Mouse (Mus musculus) regulatory T cell (primary cell): ENCODE measurements at regions not wholly inside any gene's neighbourhood (a gene's known extent, or its start where the extent isn't known, plus 50 kb on each side); places are given as distances from the start of the nearest gene placed in this dataset.

Experiments used
- in situ Hi-C: fragments of 300-600 bp; cut with MboI, MseI; formaldehyde crosslinking; loops from one replicate; pipeline ENCODE4 v1.15.1; 2025; ENCODE audit warnings: high pct_unique_total_duplicates

DNA sequence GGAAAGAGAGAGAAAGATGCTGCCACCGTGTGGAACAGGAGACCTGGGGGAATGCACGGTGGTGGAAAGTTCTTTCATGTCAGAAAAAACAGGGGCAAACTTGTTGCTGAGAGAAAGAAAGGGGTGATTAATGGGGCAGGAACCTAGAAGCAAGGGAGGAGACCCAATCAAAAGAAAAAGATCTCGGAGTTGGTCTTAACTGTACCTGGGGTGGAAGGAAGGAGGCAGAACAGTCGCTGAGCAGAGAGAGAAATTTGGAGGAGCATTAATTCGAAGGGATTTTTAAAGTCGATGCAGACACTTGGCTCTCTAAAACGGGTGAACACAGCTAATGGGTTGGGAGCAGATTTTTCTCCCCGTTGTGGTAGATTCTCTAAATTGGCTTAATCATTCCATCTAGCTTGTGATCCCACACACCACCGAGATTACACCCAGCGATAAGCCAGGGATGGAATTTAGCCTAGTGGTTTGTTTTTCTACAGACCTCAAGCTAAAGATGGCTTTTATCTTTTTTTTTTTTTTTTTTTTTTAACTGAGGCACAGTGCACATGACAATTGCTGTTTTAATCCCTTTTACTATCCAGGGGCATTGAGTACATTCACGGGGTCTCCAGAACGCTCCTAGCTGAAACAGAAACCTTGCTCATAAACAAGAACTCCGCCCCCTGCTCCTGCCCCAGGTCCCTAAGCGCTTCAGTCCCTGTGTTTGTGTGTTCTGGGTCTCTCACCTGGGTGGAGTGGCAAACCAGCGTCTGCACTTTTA lies 73.1 kb upstream of the Cpm start:
- in situ Hi-C loops, result no loop called here

DNA sequence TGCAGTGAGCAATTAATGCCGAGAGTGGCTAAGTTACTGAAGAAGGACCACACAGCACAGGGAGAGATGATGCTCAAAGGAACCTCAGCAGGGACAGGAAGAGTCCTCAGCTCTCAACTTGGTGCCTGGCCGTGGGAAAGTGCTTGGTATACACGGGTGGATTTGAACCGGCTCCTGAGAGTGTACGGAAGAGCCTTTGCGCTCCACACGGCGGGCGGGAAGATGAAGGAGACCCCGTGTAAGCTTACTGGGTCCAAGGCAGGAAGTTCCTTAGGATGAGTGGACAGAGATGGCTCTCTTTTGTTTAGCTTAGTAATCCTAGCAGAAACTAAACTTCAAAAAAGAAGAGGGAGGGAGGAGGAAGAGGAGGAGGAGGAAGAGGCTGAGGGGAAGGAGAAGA lies 73.8 kb upstream of the Cpm start:
- in situ Hi-C loops, result no loop called here

DNA sequence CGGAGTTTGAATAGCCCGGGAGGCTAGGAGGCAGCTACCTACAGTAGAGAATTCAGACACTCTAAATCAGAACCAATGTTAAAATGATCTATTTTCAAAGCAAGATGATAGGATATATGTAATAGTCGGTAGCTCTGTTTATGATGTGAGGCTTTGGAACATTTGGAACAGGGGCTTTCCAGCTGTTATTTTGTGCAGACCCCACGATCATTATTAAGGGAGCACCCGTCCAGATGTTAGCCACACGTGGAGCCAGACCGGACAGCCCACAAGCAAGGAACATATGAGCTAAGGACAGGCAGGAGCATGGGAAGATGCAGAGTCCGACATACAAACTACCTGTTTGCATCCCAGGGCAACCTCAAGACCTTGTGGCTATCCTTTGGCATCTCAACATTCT lies 74.3 kb upstream of the Cpm start:
- in situ Hi-C loops, result no loop called here

DNA sequence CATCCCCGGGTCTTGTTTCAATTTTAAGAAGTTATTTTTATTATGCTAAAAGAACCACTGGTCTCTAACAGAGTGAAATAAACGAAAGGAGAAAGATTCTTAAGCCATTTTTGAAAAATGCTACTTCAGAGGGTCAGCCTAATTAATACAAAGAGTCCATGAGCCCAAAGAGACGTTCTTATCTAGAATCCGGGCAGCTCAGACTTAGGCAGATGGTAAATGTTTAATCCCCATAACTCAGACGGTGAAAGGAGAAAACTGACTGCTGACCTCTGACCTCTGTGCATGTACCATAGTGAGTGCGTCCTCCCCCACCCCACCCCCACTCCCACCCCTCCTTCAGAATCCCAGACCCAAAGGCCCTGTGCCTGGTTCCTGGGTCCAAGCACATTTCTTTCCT lies 74.8 kb upstream of the Cpm start:
- in situ Hi-C loops, result no loop called here

DNA sequence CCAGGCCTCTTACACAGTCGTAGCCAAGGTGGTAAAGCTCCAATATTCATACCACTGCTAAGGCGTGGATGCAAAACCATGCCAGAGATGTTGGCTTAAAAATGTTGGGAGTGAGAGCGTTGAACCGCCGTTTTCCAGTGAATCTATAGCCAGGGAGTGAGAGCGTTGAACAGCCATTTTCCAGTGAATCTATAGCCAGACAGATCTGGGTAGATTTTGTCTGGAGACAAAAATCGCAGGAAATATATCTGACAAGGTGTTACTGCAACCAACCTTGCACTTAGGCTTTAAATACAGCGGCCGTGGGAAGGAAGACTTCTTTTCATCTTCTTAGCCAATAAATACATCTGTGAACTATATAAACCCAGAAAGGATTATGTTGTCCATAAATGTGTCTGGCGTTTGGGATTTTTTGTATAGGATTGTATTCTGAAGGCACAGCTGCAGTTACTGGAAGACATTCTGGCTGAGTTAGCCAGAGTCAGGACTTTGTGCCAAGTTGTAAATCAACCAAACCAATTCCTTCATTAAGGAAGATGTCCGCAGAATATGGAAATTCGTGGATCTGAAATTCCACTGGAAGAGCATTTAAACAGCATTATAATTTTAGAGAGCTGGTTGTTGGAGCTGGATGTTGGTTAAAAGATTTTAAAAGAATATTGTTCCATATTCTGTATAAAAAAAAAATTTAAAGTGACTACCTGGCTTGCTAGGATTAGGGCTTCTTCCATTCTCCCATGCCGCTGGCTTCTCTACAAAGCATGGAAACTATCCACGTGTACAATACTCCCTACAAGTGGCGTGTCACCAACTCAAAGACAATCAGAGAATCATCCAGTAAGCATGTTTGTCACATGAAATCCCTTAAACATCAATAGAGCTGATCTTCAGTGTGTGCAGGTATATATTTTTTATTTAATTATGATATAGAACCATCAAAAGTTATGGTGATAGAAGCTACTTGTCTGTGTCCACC lies 75.8 kb upstream of the Cpm start:
- in situ Hi-C loops, result no loop called here

GRCm38 (mm10) chr10:117552049-117552652 lies 77.1 kb upstream of the Cpm start:
- in situ Hi-C loops, result no loop called here

DNA sequence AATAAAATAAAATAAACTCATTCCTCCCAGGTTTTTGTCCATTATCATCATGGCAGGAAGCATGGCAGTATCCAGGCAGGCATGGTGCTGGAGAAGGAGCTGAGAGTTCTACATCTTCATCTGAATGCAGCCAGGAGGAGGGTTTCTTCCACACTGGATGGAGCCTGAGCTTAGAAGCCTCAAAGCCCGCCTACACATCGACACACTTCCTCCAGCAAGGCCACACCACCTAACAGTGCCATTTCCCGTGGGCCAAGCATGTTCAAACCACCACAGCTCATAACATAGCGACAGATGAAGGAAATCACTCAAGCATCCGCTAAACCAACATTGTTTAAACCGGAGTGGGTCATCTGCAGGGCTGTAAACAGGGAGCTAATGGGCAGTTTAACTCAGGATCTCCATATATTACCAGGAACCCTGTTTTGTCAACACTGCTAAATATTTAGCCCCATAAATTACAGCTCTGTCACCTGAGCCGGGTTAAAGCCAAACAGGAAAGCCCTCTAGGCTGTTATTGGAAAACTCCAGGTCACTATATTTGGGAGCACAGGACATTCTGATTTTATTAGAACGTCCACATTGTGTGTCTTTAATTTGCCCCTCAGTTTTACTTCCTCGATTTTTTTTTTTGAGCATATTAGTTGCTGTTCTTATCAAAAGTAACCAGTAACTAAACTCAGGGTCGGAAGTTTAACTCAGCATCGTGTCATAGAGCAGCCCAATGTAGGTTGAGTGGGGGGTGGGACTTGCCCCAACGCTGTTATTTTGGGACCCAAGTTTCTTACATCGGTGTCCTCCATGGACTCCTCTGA lies 77.9 kb upstream of the Cpm start:
- in situ Hi-C loops, result no loop called here

- in situ Hi-C loops, result loop anchor here (10.0 kb wide), 1 partner anchor 335 kb away; no protein-coding TSS in a partner anchor
These were observed 79.3 kb upstream of the Cpm start for GRCm38 (mm10) chr10:117549854-117550605.

DNA sequence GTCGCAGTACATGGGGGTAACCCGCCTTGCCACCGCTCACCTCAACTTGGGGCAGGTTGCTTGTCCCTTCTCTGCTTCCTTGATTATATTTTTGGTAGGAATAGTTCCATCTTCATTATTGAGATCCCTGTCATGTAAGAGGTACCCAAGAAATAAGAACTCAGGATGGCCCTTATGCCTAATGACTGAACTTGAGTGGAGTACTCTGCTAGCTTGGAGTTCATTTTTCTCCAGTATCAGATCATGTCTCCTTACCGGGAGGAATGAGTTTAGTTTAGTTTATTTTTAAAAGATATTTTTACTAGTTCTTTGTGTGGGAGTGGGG lies 79.8 kb upstream of the Cpm start:
- in situ Hi-C loops, result loop anchor here (10.0 kb wide), 1 partner anchor 335 kb away; no protein-coding TSS in a partner anchor

- in situ Hi-C loops, result loop anchor here (10.0 kb wide), 1 partner anchor 336 kb away; no protein-coding TSS in a partner anchor
These were observed 80.4 kb upstream of the Cpm start for GRCm38 (mm10) chr10:117548775-117549505.

- in situ Hi-C loops, result loop anchor here (10.0 kb wide), 1 partner anchor 337 kb away; no protein-coding TSS in a partner anchor
These were observed 81.0 kb upstream of the Cpm start for GRCm38 (mm10) chr10:117548262-117548661.

DNA sequence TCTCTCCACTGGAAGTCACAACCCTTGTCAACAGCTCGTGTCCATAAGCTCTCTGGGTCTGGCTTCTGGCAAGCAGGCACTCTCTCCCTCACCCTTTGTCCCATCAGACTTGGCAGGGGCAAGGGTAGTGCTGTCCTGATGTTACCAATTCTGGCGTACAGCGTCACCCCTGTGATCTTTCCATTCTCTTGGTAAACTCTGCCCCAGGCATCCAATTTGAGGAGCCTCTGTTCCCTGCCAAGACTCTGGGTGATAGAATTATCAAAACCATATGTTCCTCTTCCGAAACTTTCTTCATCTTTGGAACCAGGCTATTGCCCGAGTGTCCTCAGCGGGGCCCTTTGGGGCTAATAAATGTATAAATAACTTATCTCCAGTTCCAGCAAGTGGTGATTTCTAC lies 82.0 kb upstream of the Cpm start:
- in situ Hi-C loops, result loop anchor here (10.0 kb wide), 1 partner anchor 338 kb away; no protein-coding TSS in a partner anchor

DNA sequence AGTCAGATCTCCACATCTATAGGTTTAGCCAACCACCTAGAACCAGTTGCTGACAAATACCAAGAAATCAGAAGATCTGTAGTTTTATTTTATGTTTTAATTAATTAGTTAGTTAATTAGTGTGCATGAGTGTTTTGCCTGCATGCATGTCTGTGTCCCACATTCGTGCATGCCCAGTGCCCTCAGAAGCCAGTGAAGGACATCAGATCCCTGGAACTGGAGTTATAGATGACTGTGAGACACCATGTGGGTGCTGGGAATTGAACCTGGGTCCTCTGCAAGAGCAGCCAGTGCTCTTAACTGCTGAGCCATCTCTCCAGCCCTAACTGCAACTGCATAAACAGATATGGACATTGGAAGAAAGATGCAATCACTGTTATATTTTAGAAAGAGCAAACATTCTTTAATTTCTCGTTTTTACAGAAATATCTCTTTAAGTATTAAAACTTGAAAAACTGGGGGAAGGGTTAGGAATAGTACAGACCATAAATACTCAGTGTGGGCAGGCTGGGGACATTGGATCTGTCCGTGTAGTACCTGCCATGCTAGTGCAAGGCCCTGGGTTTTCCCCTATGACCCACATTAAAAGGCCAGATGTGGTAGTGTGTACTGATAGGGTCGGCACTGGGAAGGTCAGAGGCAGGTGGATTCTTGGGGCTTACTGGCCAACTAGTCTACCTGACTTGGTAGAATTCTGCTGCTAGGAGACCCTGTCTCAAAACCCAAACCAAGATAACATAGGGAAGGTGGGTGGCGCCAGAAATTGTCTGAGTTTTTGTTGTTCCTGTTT lies 83.3 kb upstream of the Cpm start:
- in situ Hi-C loops, result loop anchor here (10.0 kb wide), 1 partner anchor 339 kb away; no protein-coding TSS in a partner anchor

- in situ Hi-C loops, result loop anchor here (10.0 kb wide), 1 partner anchor 340 kb away; no protein-coding TSS in a partner anchor
These were observed 84.4 kb upstream of the Cpm start for GRCm38 (mm10) chr10:117544680-117545546.

DNA sequence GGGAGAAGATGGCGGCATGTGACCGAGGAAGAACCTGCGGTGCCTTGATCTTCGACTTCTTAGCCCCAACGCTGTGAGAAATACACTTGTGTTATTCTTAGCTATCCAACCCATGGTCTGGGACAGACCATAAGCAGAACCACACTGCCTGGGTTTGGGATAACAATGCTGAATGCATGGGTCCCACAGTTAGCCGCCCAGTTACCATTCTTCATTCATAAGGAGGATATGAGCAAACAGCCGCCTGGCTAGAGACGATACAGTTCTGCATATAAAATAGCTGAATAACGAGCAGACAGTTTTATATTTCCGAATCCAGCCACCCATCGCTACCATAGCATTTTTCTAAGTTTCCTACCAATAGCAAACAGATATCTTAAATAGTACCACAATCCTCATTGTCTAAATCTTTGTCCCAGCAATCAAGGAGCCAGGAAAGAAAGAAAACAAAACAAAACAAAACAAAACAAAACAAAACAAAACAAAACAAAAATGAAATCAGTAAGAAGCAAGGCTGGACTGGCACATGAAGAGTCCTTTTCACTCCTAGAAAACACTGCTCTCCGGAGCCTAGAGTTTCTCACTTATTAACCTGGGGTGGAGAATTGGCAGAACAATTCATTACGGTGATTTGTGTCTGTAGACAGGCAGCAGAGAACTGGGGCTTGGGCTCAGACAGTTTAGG lies 85.2 kb upstream of the Cpm start:
- in situ Hi-C loops, result loop anchor here (10.0 kb wide), 1 partner anchor 341 kb away; no protein-coding TSS in a partner anchor

GRCm38 (mm10) chr10:117543696-117543950 lies 85.7 kb upstream of the Cpm start:
- in situ Hi-C loops, result loop anchor here (10.0 kb wide), 1 partner anchor 341 kb away; no protein-coding TSS in a partner anchor
